Mouse (Mus musculus): ENCODE data around the gene Kcnip1. TPM values are rescaled to one million over a fixed set of nuclear protein-coding genes. Genes with fewer than 3 reads are reported as not detected.

Gene Kcnip1
- polyA plus RNA-seq, 1 experiment from 2014 or later: 0.62 TPM

DNA sequence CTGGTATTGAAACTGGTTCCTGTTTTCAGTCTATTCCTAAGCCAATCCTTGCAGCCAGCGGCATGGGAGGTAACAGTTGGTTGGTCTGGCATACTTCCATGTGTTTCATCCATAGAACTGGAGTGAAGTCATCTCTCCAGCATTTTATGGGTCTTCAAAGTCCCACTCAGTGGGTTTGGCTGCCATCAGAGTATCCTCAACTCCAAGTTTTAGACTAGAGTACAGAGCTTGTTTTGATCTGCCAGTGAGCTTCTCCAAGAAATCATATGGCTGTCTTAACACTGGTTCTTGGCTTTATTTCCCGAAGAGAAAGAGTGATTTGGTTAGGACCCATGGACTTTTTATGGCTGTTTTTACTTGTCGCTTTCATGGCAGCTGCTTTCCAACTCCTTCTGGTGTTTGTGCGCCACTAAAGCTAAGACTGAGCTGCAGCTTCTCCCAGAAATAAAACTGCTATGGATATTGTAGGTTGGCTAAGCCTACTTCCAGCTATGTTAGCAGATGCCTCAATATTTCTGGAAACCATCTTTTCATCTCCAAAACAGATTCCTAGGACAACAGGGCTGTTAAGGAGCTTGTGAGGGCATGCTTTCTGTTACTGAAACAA lies 365.7 kb downstream of the Kcnip1 start:
- Histone ChIP-seq H3K27ac (ENCODE audit: low read depth) (no peak overlapping the region), H3K4me1 (ENCODE audit: insufficient read depth) (no peaks in the 10 kb centered on the region), H3K36me3 (ENCODE audit: insufficient read depth) (no peaks in the 10 kb centered on the region), H3K27me3 (ENCODE audit: insufficient read depth, low read length) (no peaks in the 10 kb centered on the region), H3K9me3 (ENCODE audit: low read depth, low read length) (no peaks in the 10 kb centered on the region), H3K4me3 (ENCODE audit: low read depth, low read length) (no peak overlapping the region), H3K4me2 (no peak overlapping the region), H3K9ac (no peak overlapping the region)
- DNase-seq: no peak
- no peak for ATAC-seq (ENCODE audit: insufficient read depth)
- 82% methylated on average over 4 of the region's 4 CpGs for WGBS
- no peak for TF ChIP-seq CTCF (IDR thresholded peaks at IDR 0.05; ENCODE audit: low read depth)

- Histone ChIP-seq H3K27me3 (ENCODE audit: insufficient read depth, low read length) (no peaks in the 10 kb centered on the region), H3K9me3 (ENCODE audit: low read depth, low read length) (no peaks in the 10 kb centered on the region), H3K4me1 (ENCODE audit: insufficient read depth) (no peaks in the 10 kb centered on the region), H3K4me2 (no peak overlapping the region), H3K27ac (ENCODE audit: low read depth) (no peak overlapping the region), H3K36me3 (ENCODE audit: insufficient read depth) (no peaks in the 10 kb centered on the region), H3K4me3 (ENCODE audit: low read depth, low read length) (no peak overlapping the region), H3K9ac (no peak overlapping the region)
- peak; percentile 89 for DNase-seq
- peak; percentile 87 for ATAC-seq (ENCODE audit: insufficient read depth)
- 6% methylated on average over 15 of the region's 15 CpGs for WGBS
- TF ChIP-seq CTCF (IDR thresholded peaks at IDR 0.05; ENCODE audit: low read depth): peak; percentile 95
Observed at GRCm38 (mm10) chr11:33614218-33614617, 378.7 kb downstream of the Kcnip1 start.

DNA sequence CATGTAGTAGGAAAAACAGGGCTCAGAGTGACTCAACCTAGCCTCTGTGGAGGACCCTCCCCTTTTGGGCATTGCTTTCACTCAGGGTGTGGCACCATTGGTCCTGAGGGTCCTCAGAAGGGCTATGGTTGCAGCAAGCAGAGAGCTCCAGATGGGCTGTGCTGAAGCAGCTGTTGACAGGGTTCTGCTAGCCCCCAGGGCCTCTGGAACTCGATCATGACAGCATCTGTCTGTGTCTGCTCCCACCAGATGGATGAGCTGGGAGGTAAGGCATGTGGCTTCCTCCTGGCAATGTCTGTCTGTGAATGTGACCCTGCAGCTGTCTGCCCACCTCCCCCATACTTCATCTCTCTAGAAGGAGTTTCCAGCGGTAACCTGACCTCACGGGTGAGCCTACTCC lies 385.2 kb downstream of the Kcnip1 start:
- 5% methylated on average over 3 of the region's 3 CpGs for WGBS
- no peak for DNase-seq

DNA sequence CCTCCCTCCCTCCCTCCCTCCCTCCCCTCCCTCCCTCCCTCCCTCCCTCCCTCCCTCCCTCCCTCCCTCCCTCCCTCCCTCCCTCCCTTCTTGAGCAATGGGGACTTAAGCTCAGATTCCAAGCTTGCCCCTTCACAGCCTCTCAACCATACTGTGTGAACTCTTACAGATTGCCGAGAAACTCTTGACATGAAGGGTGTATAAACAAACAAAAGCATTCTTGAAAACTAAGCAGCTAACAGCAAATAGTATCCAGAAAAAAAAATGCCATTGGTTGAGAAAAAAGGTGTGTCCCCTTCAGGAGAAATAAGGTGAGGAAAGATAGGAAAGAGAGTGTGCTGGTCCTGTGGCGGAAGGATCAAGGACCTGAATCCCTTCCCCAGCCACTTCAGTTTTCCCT lies 389.8 kb downstream of the Kcnip1 start:
- TF ChIP-seq CTCF (IDR thresholded peaks at IDR 0.05; ENCODE audit: low read depth): no peak
- DNase-seq (no peak), ATAC-seq (ENCODE audit: insufficient read depth) (no peak)
- Histone ChIP-seq H3K9me3 (ENCODE audit: low read depth, low read length) (no peaks in the 10 kb centered on the region), H3K27ac (ENCODE audit: low read depth) (no peak overlapping the region), H3K4me2 (no peak overlapping the region), H3K27me3 (ENCODE audit: insufficient read depth, low read length) (no peaks in the 10 kb centered on the region), H3K9ac (no peak overlapping the region), H3K36me3 (ENCODE audit: insufficient read depth) (no peaks in the 10 kb centered on the region), H3K4me1 (ENCODE audit: insufficient read depth) (no peaks in the 10 kb centered on the region), H3K4me3 (ENCODE audit: low read depth, low read length) (no peak overlapping the region)
- 27% methylated on average over 2 of the region's 2 CpGs for WGBS

More for the DNA sequence above, 385.2 kb downstream of the Kcnip1 start:
- TF ChIP-seq CTCF (IDR thresholded peaks at IDR 0.05; ENCODE audit: low read depth): no peak
- H3K9me3 ChIP-seq (ENCODE audit: low read depth, low read length): no peaks in the 10 kb centered on the region
- H3K36me3 ChIP-seq (ENCODE audit: insufficient read depth): no peaks in the 10 kb centered on the region
- H3K4me1 ChIP-seq (ENCODE audit: insufficient read depth): no peaks in the 10 kb centered on the region
- H3K4me3 ChIP-seq (ENCODE audit: low read depth, low read length): no peak overlapping the region
- H3K27me3 ChIP-seq (ENCODE audit: insufficient read depth, low read length): no peaks in the 10 kb centered on the region
- H3K4me2 ChIP-seq: no peak overlapping the region
- peak; percentile 58; the same call in 1 of the 2 replicates for ATAC-seq (ENCODE audit: insufficient read depth)
- no peak overlapping the region for H3K27ac ChIP-seq (ENCODE audit: low read depth)
- H3K9ac ChIP-seq: no peak overlapping the region

DNA sequence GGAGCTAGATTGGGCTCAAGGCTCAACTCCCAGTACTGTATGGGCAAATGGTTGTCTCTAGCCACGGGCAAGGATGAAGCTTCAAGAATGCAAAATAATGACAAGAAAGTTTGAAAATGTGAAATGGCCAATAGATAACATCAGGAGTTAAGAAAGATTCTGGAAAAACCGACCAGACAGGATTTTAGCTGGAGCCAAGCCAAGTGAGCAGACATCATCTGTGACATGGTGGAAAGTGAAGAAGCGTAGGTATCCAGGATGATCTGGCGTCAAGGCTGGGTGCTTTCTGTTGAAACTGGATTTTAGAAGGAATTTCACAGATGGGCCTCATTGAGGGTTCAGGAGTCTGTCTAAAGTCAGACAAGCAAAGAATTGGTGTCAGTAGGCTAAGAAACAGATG lies 394.0 kb downstream of the Kcnip1 start, which contains the start of gene D130052B06Rik:
TSS of gene D130052B06Rik (plus strand) at position 317 of the 400 bp plus-strand sequence.
- no peak within 1 kb of the TSS for H3K9ac ChIP-seq
- H3K9me3 ChIP-seq (ENCODE audit: low read depth, low read length): no peaks in the 10 kb centered on the region
- no peak within 1 kb of the TSS for H3K27ac ChIP-seq (ENCODE audit: low read depth)
- TF ChIP-seq CTCF (IDR thresholded peaks at IDR 0.05; ENCODE audit: low read depth): no peak
- H3K36me3 ChIP-seq (ENCODE audit: insufficient read depth): no peaks in the 10 kb centered on the region
- DNase-seq (no peak), ATAC-seq (ENCODE audit: insufficient read depth) (no peak)
- H3K4me2 ChIP-seq: no peak within 1 kb of the TSS
- H3K4me3 ChIP-seq (ENCODE audit: low read depth, low read length): no peak within 1 kb of the TSS
- WGBS: 59% methylated on average over 4 of the region's 4 CpGs
- no peaks in the 10 kb centered on the region for H3K4me1 ChIP-seq (ENCODE audit: insufficient read depth)
- H3K27me3 ChIP-seq (ENCODE audit: insufficient read depth, low read length): no peaks in the 10 kb centered on the region

- WGBS: 79% methylated on average over 4 of the region's 4 CpGs
- no peaks in the 10 kb centered on the region for H3K4me1 ChIP-seq (ENCODE audit: insufficient read depth)
Observed at GRCm38 (mm10) chr11:33596655-33597054, 396.3 kb downstream of the Kcnip1 start.

GRCm38 (mm10) chr11:33592826-33593225 lies 400.1 kb downstream of the Kcnip1 start:
- WGBS: 73% methylated on average over 4 of the region's 4 CpGs
- Histone ChIP-seq H3K36me3 (ENCODE audit: insufficient read depth) (no peaks in the 10 kb centered on the region), H3K4me2 (no peak overlapping the region), H3K27me3 (ENCODE audit: insufficient read depth, low read length) (no peaks in the 10 kb centered on the region), H3K9ac (no peak overlapping the region), H3K4me1 (ENCODE audit: insufficient read depth) (no peaks in the 10 kb centered on the region), H3K27ac (ENCODE audit: low read depth) (no peak overlapping the region), H3K4me3 (ENCODE audit: low read depth, low read length) (no peak overlapping the region), H3K9me3 (ENCODE audit: low read depth, low read length) (no peaks in the 10 kb centered on the region)
- no peak for DNase-seq
- no peak for TF ChIP-seq CTCF (IDR thresholded peaks at IDR 0.05; ENCODE audit: low read depth)
- no peak for ATAC-seq (ENCODE audit: insufficient read depth)

More at GRCm38 (mm10) chr11:33596655-33597054, 396.3 kb downstream of the Kcnip1 start:
- Histone ChIP-seq H3K27ac (ENCODE audit: low read depth) (no peak overlapping the region), H3K4me2 (no peak overlapping the region), H3K4me3 (ENCODE audit: low read depth, low read length) (no peak overlapping the region), H3K9ac (no peak overlapping the region), H3K27me3 (ENCODE audit: insufficient read depth, low read length) (no peaks in the 10 kb centered on the region), H3K9me3 (ENCODE audit: low read depth, low read length) (no peaks in the 10 kb centered on the region), H3K36me3 (ENCODE audit: insufficient read depth) (no peaks in the 10 kb centered on the region)
- ATAC-seq (ENCODE audit: insufficient read depth) (no peak), DNase-seq (no peak)
- TF ChIP-seq CTCF (IDR thresholded peaks at IDR 0.05; ENCODE audit: low read depth): no peak
